Mouse (Mus musculus): Measurements from ENCODE around the gene Kcnc1. TPM values are rescaled to one million over a fixed set of nuclear protein-coding genes. Genes with fewer than 3 reads are reported as not detected.

Kcnc1 gene
- polyA plus RNA-seq, 1 experiment from 2014 or later = 0.18 TPM

DNA sequence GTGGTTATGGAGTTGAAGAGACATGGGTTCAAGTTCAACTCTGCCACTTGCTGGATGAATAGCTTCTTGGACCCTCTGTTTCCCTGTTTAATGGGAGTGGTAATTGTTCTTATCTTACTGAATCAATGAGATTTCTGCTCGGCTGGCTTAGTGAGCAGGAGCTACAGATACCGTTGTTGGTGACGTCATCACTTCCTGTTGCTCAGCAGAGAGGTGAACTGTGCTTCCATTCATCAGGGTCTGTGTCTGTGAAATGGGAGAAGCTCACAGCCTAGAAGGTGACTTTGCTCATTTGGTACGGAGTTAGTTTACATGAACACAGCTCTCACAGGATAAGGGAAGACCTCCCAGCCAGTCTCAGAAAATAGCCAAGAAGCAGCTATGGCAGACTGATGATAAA, 42.4 kb upstream of the Kcnc1 start:
- no peak overlapping the region for H3K4me2 ChIP-seq (replicated peaks; ENCODE audit: low read depth)
- no peaks in the 10 kb centered on the region for H3K9me3 ChIP-seq (ENCODE audit: control insufficient read depth, low read length)
- no peak overlapping the region for H3K9ac ChIP-seq (ENCODE audit: low read length)
- no peak overlapping the region for H3K4me3 ChIP-seq (ENCODE audit: low read depth, low read length)
- ATAC-seq (ENCODE audit: low FRiP score, low TSS enrichment) = no peak
- H3K36me3 ChIP-seq (ENCODE audit: control insufficient read depth, insufficient read depth, low read length) = no peaks in the 10 kb centered on the region
- no peak for DNase-seq (ENCODE audit: low spot score)
- H3K27ac ChIP-seq (replicated peaks) = no peak overlapping the region
- 23% methylated on average over 4 of the region's 4 CpGs for WGBS
- H3K4me1 ChIP-seq (replicated peaks; ENCODE audit: control insufficient read depth, insufficient read depth) = no peaks in the 10 kb centered on the region
- no peak for TF ChIP-seq EP300 (optimal IDR thresholded peaks at IDR 0.05)
- TF ChIP-seq CTCF (IDR thresholded peaks at IDR 0.05; ENCODE audit: low read depth) = no peak
- no peaks in the 10 kb centered on the region for H3K27me3 ChIP-seq (ENCODE audit: control insufficient read depth, insufficient read depth, low read length)

DNA sequence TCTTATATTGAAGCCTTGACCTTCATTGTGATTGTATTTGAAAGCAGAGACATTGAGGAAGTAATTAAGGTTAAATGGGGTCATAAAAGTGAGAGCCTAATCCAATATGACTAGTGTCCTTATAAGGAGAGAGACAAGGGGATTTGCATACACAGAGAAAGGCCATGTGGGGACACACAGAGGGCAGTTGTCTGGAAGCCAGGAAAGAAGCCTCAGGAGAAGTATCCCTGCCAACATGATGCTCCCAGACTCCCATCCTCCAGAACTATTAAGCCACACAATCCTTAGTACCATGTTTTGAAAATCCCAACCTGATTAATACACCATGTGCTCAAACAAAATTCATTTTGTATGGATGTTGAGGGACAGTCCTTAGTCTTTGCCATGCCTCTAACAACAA, 34.5 kb upstream of the Kcnc1 start:
- no peaks in the 10 kb centered on the region for H3K27me3 ChIP-seq (ENCODE audit: control insufficient read depth, insufficient read depth, low read length)
- no peak for DNase-seq (ENCODE audit: low spot score)
- H3K36me3 ChIP-seq (ENCODE audit: control insufficient read depth, insufficient read depth, low read length) = no peaks in the 10 kb centered on the region
- no peak for ATAC-seq (ENCODE audit: low FRiP score, low TSS enrichment)
- no peak overlapping the region for H3K9ac ChIP-seq (ENCODE audit: low read length)
- H3K9me3 ChIP-seq (ENCODE audit: control insufficient read depth, low read length) = no peaks in the 10 kb centered on the region
- H3K27ac ChIP-seq (replicated peaks) = no peak overlapping the region
- H3K4me1 ChIP-seq (replicated peaks; ENCODE audit: control insufficient read depth, insufficient read depth) = no peaks in the 10 kb centered on the region
- TF ChIP-seq EP300 (optimal IDR thresholded peaks at IDR 0.05) = no peak
- TF ChIP-seq CTCF (IDR thresholded peaks at IDR 0.05; ENCODE audit: low read depth) = no peak
- no peak overlapping the region for H3K4me3 ChIP-seq (ENCODE audit: low read depth, low read length)
- H3K4me2 ChIP-seq (replicated peaks; ENCODE audit: low read depth) = no peak overlapping the region

DNA sequence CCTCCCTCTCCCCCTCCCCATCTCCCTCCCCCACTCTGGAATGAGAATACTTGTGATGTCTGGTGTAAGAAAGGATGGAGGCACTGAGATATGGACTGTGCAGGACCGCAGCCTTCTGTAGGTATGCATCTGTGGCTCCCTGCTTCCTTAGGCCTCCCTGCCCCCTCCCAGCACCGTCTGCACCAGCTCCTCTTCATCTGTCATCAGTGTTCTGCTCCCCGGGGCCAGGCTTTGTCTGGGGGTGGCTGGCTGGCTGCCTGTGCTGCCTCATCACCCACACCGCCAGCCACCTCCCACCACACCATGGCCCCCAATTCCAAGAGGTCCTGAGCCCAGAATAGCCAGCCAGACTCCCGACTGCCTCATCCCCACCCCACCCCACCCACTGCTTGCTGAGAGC, 32.1 kb upstream of the Kcnc1 start:
- DNase-seq (ENCODE audit: low spot score) = no peak
- no peak overlapping the region for H3K9ac ChIP-seq (ENCODE audit: low read length)
- no peaks in the 10 kb centered on the region for H3K4me1 ChIP-seq (replicated peaks; ENCODE audit: control insufficient read depth, insufficient read depth)
- H3K4me3 ChIP-seq (ENCODE audit: low read depth, low read length) = no peak overlapping the region
- no peaks in the 10 kb centered on the region for H3K36me3 ChIP-seq (ENCODE audit: control insufficient read depth, insufficient read depth, low read length)
- TF ChIP-seq CTCF (IDR thresholded peaks at IDR 0.05; ENCODE audit: low read depth) = no peak
- no peak for TF ChIP-seq EP300 (optimal IDR thresholded peaks at IDR 0.05)
- WGBS = 43% methylated on average over 5 of the region's 5 CpGs
- no peaks in the 10 kb centered on the region for H3K9me3 ChIP-seq (ENCODE audit: control insufficient read depth, low read length)
- no peak overlapping the region for H3K27ac ChIP-seq (replicated peaks)
- H3K27me3 ChIP-seq (ENCODE audit: control insufficient read depth, insufficient read depth, low read length) = no peaks in the 10 kb centered on the region
- no peak for ATAC-seq (ENCODE audit: low FRiP score, low TSS enrichment)
- no peak overlapping the region for H3K4me2 ChIP-seq (replicated peaks; ENCODE audit: low read depth)

DNA sequence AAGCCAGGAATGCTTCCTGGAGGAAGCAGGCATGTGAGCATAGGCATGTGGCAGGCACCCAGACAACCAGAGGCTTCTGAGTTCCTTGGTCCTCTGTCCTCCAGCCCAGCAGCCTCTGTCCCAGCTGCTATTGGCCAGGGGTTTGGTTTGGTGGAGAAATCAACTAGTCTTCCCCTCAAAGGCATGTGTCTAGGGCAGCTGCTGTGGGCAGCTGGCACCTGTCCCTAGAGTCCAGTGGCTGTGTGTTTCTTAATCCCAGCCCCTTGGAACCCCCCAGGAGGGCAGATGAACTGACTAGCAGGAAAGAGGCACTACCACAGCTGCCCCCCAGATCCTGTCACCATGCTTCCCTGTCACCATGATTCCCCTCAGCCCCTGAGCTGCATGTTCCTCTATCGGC, 30.5 kb upstream of the Kcnc1 start:
- TF ChIP-seq CTCF (IDR thresholded peaks at IDR 0.05; ENCODE audit: low read depth) = no peak
- TF ChIP-seq EP300 (optimal IDR thresholded peaks at IDR 0.05) = no peak
- H3K27me3 ChIP-seq (ENCODE audit: control insufficient read depth, insufficient read depth, low read length) = no peaks in the 10 kb centered on the region
- ATAC-seq (ENCODE audit: low FRiP score, low TSS enrichment) = no peak

DNA sequence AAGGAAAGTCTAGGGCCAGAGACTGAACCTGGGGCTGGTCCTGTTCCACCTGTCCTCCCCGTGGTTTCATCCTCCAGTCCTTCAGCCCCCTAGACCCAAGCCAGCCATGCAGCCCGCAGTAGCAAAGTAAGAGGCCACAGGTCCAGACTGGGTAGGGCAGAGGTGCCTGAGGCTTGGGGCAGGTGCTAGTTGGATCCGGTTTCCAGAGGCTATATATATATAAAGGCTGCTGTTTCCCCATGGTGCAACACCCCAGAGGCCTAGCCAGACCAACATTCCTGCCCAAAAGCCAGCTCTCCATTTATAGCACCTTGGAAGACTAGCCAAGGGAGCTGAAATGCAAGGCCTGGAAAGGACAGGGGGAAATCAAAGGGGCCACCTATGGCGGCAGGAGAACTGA, 25.2 kb upstream of the Kcnc1 start:
- Histone ChIP-seq H3K4me1 (replicated peaks; ENCODE audit: control insufficient read depth, insufficient read depth) (no peaks in the 10 kb centered on the region), H3K4me2 (replicated peaks; ENCODE audit: low read depth) (no peak overlapping the region), H3K27me3 (ENCODE audit: control insufficient read depth, insufficient read depth, low read length) (peaks cover 2% of the 10 kb centered on the region; the same call in 1 of the 2 replicates), H3K4me3 (ENCODE audit: low read depth, low read length) (no peak overlapping the region), H3K9ac (ENCODE audit: low read length) (no peak overlapping the region), H3K36me3 (ENCODE audit: control insufficient read depth, insufficient read depth, low read length) (no peaks in the 10 kb centered on the region), H3K27ac (replicated peaks) (no peak overlapping the region), H3K9me3 (ENCODE audit: control insufficient read depth, low read length) (no peaks in the 10 kb centered on the region)
- ATAC-seq (ENCODE audit: low FRiP score, low TSS enrichment) = no peak
- no peak for DNase-seq (ENCODE audit: low spot score)
- TF ChIP-seq CTCF (IDR thresholded peaks at IDR 0.05; ENCODE audit: low read depth) (no peak), EP300 (optimal IDR thresholded peaks at IDR 0.05) (no peak)
- WGBS = 66% methylated on average over 4 of the region's 4 CpGs

More for the DNA sequence above, 30.5 kb upstream of the Kcnc1 start:
- WGBS = 76% methylated on average over 1 of the region's 1 CpGs
- Histone ChIP-seq H3K4me3 (ENCODE audit: low read depth, low read length) (no peak overlapping the region), H3K36me3 (ENCODE audit: control insufficient read depth, insufficient read depth, low read length) (no peaks in the 10 kb centered on the region), H3K27ac (replicated peaks) (no peak overlapping the region), H3K9ac (ENCODE audit: low read length) (no peak overlapping the region), H3K4me2 (replicated peaks; ENCODE audit: low read depth) (no peak overlapping the region), H3K4me1 (replicated peaks; ENCODE audit: control insufficient read depth, insufficient read depth) (no peaks in the 10 kb centered on the region), H3K9me3 (ENCODE audit: control insufficient read depth, low read length) (no peaks in the 10 kb centered on the region)
- DNase-seq (ENCODE audit: low spot score) = no peak

DNA sequence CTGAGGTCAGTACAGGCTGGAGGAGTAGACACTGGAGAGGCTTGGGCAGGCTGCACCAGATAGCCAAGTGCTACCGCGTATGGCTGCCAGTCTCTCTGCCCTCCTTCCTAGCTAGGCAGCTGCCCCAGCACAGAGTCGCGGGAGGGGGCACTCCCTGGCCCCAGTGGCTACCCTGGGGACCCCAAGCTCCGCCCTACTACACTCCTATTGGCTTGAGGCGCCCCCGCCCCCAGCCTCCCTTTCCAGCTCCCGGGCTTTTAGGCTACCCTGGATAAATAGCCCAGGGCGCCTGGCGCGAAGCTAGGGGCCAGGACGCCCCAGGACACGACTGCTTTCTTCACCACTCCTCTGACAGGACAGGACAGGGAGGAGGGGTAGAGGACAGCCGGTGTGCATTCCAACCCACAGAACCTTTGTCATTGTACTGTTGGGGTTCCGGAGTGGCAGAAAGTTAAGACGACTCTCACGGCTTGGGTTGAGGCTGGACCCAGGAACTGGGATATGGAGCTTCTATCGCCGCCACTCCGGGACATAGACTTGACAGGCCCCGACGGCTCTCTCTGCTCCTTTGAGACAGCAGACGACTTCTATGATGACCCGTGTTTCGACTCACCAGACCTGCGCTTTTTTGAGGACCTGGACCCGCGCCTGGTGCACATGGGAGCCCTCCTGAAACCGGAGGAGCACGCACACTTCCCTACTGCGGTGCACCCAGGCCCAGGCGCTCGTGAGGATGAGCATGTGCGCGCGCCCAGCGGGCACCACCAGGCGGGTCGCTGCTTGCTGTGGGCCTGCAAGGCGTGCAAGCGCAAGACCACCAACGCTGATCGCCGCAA, 19.9 kb upstream of the Kcnc1 start, which contains the start of gene Myod1:
Gene Myod1 (plus strand): TSS at position 303 of the 836 bp plus-strand sequence.
- Histone ChIP-seq H3K9ac (ENCODE audit: low read length) (no peak within 1 kb of the TSS), H3K9me3 (ENCODE audit: control insufficient read depth, low read length) (no peaks in the 10 kb centered on the region), H3K27me3 (ENCODE audit: control insufficient read depth, insufficient read depth, low read length) (peaks cover 17% of the 10 kb centered on the region; the same call in 1 of the 2 replicates), H3K36me3 (ENCODE audit: control insufficient read depth, insufficient read depth, low read length) (no peaks in the 10 kb centered on the region), H3K4me3 (ENCODE audit: low read depth, low read length) (peak within 1 kb of the TSS; percentile 6; the same call in 1 of the 2 replicates), H3K4me1 (replicated peaks; ENCODE audit: control insufficient read depth, insufficient read depth) (no peaks in the 10 kb centered on the region), H3K27ac (replicated peaks) (no peak within 1 kb of the TSS), H3K4me2 (replicated peaks; ENCODE audit: low read depth) (no peak within 1 kb of the TSS)
- DNase-seq (ENCODE audit: low spot score) = no peak
- WGBS = 6% methylated on average over 44 of the region's 44 CpGs
- ATAC-seq (ENCODE audit: low FRiP score, low TSS enrichment) = no peak
- TF ChIP-seq EP300 (optimal IDR thresholded peaks at IDR 0.05) = no peak
- TF ChIP-seq CTCF (IDR thresholded peaks at IDR 0.05; ENCODE audit: low read depth) = no peak
